Mouse (Mus musculus): ENCODE measurements around the gene Siva1.
A peak's percentile ranks its signal among the peaks of the same experiment; 100 is the strongest.

Gene Siva1

GRCm38 (mm10) chr12:112659109-112659508 is 14.6 kb downstream of the Siva1 start:
- DNase-seq (ENCODE audit: low spot score in 2 of 2), result peak in 1 of 2 experiments; percentile 56

GRCm38 (mm10) chr12:112660576-112661326 is 16.3 kb downstream of the Siva1 start:
- no peak for DNase-seq (ENCODE audit: low spot score in 2 of 2)

DNA sequence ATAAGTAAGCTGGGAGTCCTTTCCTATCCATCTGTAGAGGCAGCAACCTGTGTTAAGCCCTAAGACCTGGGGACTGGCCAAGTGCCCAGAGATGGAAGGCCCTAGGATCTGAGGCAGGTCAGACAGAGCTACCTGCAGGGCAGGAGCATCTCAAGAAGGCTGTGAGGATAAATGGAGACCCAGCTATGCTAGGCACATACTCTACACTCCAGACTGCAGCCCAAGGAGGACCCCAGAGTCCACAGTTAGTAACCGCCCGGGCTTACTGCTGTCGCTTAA is 16.8 kb downstream of the Siva1 start:
- no peak for DNase-seq (ENCODE audit: low spot score in 2 of 2)

- no peak for DNase-seq (ENCODE audit: low spot score in 2 of 2)
These were observed 17.4 kb downstream of the Siva1 start for GRCm38 (mm10) chr12:112661851-112662250.

GRCm38 (mm10) chr12:112663303-112663702 is 18.8 kb downstream of the Siva1 start:
- no peak for DNase-seq (ENCODE audit: low spot score in 2 of 2)

DNA sequence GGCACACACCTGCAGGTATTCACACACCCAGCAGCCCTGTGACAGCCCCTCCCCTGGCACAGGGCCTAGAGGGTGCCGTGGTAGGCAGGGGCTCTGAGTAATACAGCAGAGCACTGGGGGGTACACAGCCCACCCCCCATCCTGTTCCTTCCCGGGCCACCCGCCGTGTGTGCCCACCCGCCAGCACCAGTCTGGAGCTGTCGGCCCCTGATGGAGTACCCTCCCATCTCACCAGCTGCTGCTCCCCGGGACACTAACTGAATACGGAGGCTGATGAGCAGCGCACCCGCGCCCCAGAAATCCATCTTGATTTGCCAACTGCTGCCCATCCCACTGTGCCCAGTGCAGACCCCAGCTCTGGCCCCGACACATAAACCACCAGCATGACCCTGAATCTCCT is 19.2 kb downstream of the Siva1 start:
- no peak for DNase-seq (ENCODE audit: low spot score in 2 of 2)

- no peak for DNase-seq (ENCODE audit: low spot score in 2 of 2)
These were observed 19.6 kb downstream of the Siva1 start for GRCm38 (mm10) chr12:112664124-112664523.

DNA sequence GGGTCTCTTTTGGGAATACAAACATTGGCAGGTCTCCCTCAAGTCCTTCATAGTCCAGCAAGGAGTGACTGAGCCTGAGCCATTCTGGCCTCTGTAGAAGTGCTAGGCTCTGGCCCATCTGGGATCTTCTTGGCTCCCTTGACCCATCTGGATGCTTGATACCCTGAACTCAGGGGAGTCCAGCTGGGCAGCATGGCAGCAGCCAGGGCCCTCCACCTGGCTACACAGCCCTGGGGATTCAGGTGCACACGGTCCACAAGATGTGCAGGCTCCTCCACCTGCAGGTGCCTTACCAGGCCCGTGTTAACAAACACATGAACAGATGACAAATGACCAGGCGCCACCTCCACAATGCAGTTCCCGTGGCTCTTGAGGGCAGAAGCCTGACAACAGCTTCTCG is 20.2 kb downstream of the Siva1 start:
- DNase-seq (ENCODE audit: low spot score in 2 of 2), result no peak

DNA sequence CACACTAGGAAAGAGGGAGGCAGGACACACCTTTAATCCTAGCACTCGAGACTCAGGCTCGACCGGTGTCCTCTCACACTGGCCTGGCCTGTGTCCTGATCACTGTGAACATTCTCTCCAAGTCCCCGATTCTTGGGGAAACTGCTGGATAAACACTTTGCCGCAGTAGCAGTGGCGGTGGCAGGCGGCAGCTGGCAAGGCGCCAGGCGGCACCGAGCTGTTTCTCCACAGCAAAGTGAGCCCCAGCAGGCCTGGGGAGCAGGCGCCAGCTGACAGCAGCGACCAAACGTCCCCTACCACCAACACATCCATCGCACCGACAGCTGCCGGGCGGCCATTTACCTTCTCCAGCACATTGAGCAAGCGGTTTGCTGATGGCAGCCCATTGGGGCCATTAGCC is 21.0 kb downstream of the Siva1 start:
- peak; percentile 65 to 71 for DNase-seq (ENCODE audit: low spot score in 2 of 2)

DNA sequence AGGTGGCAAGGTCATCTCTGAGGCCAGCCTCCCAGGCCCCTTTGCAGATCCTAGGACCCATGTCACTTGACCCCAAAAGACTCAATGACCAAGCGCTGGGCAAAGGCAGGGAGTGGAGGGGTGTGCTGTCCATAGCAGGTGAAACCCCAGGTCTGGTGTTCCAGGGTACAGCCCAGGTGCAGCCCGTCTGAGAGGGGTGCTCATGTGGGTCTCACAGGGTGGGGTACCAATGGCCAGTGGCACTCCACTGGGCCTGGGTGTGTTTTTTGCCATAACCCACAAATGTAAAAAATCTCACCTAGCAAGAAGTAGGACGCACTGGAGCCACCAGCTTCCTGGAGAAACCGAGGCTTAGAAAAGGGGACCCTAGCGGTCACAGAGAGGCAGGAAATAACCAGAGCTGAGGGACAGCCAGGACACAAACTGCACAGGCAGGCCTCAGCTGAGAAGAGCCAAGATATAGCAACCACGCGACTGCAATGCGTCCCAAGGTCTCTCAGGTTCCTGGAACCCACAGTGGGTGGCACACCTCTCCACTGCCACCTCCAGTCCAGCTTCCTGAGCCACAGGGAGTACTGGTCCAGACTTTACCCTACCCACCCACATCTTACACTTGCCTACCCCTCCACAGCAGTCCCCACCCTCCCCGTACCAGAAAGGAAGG is 21.5 kb downstream of the Siva1 start:
- DNase-seq (ENCODE audit: low spot score in 2 of 2), result no peak

- DNase-seq (ENCODE audit: low spot score in 2 of 2), result no peak
These were observed 23.3 kb downstream of the Siva1 start for GRCm38 (mm10) chr12:112667619-112668297.

GRCm38 (mm10) chr12:112670718-112671393 is 26.4 kb downstream of the Siva1 start:
- DNase-seq (ENCODE audit: low spot score in 2 of 2), result no peak

DNA sequence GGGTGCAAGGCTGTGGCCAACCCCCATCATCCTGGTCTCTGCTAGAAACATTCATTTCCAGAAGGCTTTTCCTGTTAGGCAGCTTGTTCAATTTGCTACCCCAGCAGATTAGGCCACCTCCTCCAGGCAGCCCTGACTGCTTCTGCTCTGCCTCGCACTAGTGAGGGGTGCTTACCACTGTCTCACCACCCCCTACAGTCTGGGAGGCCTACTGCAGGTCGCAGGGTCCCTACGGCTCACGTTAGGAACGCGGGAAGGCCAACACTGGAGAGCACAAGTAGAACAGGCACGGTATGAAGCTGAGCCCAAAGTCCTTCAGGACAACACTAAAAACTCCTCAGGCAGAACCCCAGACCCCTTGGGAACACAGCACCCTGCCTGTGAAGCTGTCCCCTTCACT is 27.4 kb downstream of the Siva1 start:
- DNase-seq (ENCODE audit: low spot score in 2 of 2), result no peak

DNA sequence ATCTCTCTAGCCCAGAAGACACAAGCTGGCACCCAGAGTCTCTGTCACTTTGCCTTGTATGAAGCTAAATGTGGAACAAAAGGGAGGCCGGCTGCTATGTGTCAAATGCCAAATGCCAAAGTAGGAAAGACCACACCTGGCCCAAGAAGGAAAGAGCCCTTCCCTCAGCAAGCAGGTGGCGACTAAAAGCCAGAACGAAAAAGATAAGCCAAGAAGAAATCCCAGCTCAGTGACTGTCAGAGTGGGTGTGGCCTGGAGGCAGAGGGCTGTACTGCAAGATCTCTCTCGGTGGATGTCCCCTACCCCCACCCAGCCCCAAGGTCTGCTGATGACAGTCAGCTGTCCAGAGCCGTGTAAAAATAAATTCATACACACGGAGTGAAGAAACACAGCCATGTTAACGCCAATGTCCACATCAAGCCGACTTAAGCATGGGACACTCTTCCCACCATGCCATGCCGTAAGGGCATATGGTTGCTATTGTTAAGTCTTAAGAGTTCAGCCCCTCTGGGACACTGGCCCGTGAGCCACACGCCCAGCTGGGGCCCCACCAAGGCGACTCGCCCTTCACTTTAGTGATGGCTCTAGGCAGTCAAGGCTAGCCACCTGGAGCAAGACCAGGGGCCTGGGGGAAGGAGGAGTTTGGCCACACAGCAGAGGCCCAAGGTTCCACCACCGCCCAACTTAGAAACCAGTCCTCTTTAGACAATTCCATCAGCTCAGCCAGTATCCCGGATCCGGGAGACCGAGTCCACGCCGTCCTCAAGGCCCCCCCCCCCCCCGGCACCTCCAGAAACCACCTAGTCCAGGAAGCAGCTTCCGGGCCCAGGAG is 28.5 kb downstream of the Siva1 start:
- DNase-seq (ENCODE audit: low spot score in 2 of 2), result no peak

DNA sequence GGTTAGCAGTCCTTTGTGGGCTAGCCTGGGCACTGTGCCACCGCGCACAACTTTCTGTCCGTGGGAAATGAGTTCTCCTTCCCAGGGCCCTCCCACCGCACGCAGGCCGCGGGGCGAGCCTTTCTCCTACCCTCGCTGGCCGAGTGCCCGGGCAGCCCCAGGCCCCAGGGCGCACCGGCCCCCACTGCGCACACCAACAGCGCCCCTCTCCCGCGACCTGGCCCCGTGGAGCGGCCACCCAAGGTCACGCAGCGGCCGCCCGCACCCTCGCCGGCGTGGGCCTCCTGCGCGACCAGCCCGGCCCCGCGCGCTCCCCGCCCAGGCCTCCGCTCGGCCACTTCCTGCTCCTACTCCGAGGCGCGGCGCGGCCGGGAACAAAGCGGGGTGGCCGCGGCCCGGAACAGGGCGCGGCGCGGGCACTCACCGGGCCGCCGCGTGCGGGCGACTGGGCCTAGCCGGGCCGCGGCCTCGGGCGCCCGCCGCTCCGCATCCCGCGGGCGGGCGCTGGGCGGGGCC is 29.2 kb downstream of the Siva1 start:
- DNase-seq (ENCODE audit: low spot score in 2 of 2), result no peak

- peak in 1 of 2 experiments; percentile 40 for DNase-seq (ENCODE audit: low spot score in 2 of 2)
These were observed 29.9 kb downstream of the Siva1 start, which contains the start of gene Akt1 for GRCm38 (mm10) chr12:112674132-112675011. Gene Akt1, minus strand, starts transcription at chr12:112674884.

GRCm38 (mm10) chr12:112675245-112676035 is 31.0 kb downstream of the Siva1 start:
- DNase-seq (ENCODE audit: low spot score in 2 of 2), result peak; percentile 67 to 71

DNA sequence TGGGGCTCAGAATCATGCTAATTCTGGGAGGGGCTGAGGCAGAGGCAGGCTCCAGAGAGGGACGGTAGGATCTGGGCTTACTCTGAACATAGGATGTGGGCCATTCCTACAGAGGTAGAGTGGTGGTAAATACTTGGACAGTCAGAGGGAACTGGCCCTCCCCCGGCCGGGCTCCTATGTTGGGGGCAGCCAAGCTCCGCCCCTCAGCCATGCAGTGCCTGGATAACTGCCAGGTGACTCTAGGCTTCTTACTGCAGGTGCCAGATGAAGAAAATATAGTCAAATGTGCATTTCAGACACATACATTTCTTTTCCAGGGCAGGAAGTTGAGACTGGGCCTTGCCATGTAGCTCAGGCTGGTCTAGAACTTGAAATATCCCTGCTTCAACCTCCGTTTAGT is 32.6 kb downstream of the Siva1 start:
- no peak for DNase-seq (ENCODE audit: low spot score in 2 of 2)

GRCm38 (mm10) chr12:112677943-112678554 is 33.6 kb downstream of the Siva1 start:
- DNase-seq (ENCODE audit: low spot score in 2 of 2), result no peak
